Mouse (Mus musculus): ENCODE measurements around the gene Akr1c14. TPM values are rescaled to one million over a fixed set of nuclear protein-coding genes. Genes with fewer than 3 reads are reported as not detected.
"Not testable (repeated sequence)": the region's sequence is repeated elsewhere in the genome, so short reads cannot be mapped to it uniquely, and the experiment has no call there.

Gene Akr1c14
- total RNA-seq, 2 experiments from 2014 or later, result 1.8 to 2.1 TPM

DNA sequence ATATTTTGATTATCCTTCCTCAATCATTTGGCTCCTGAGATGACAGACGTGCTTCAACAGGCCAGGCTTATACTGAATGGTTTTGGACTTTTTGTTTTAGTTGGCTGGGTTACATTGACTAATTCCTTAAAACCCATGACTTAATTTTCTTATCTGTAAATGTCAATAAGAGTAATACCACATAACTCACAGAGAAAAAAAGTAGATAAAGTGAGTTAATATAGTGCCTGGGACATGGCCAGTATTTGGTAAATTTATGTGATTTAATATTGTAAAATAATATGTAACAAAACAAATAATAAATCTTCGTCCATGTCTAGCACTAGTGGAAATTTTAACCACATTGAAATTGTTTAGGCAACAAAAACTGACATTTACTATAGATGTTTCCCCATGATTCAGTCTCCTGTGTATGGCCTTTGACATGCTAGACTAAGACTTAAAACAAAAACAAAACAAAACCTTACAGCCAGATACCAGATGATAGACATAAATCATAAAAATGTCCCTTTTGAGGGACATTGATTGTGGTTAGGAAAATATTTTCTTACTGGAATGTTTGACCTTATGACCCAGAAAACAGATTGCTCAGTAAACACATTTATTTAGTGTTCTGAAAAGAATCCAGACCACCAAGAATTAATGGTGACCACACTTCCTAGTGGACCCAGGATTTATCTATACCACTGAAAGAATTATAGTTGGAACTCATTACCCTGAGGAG is 70.5 kb downstream of the Akr1c14 start:
- DNase-seq (ENCODE audit: low spot score in 2 of 2), result no peak

GRCm38 (mm10) chr13:4123146-4123545 is 74.3 kb downstream of the Akr1c14 start:
- DNase-seq (ENCODE audit: low spot score in 2 of 2), result no peak

DNA sequence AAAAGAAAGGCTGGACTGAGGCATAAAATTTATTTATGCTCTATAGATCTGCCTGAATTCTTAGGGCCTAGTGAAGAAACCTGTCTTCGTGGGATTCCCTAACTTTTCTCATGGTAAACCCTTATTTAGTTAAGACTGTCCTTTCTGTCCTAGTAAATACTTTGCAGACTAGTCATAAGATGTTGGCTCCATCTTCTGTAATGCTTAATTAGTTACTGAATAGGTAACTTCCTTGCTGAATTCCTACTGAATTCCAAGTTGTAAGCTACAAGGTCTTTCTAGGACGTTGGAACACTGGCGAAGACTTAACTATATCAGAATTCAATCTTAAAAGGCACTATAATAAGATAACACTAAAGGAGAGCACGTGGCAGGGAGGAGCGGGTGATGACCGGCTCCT is 75.7 kb downstream of the Akr1c14 start:
- not testable (repeated sequence) for DNase-seq (ENCODE audit: low spot score in 2 of 2)

DNA sequence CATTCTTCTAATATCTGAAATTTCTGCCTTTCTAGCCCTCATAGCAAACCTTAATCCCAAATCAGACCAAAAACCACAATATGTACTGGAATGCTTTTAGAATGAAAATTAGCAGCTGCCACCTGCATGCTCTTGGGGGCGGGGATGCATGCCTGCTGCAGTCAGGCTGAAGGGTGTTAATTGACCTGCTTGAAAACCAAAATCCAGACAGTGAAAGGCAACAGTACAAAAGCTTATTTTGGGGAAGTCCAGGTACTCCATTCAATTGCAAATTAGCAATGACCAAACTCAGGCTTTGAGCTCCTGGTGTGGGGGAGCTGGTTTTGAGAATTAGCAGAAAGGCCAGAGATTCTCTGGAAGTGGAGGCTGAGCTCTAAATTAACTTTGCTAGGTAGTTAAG is 77.0 kb downstream of the Akr1c14 start:
- not testable (repeated sequence) for DNase-seq (ENCODE audit: low spot score in 2 of 2)

- DNase-seq (ENCODE audit: low spot score in 2 of 2), result peak in 1 of 2 experiments; percentile 22
Observed at GRCm38 (mm10) chr13:4129100-4129499, 80.3 kb downstream of the Akr1c14 start.

- DNase-seq (ENCODE audit: low spot score in 2 of 2), result no peak
Observed at GRCm38 (mm10) chr13:4131317-4131716, 82.5 kb downstream of the Akr1c14 start.

- DNase-seq (ENCODE audit: low spot score in 2 of 2), result no peak
Observed at GRCm38 (mm10) chr13:4131721-4132120, 82.9 kb downstream of the Akr1c14 start.

DNA sequence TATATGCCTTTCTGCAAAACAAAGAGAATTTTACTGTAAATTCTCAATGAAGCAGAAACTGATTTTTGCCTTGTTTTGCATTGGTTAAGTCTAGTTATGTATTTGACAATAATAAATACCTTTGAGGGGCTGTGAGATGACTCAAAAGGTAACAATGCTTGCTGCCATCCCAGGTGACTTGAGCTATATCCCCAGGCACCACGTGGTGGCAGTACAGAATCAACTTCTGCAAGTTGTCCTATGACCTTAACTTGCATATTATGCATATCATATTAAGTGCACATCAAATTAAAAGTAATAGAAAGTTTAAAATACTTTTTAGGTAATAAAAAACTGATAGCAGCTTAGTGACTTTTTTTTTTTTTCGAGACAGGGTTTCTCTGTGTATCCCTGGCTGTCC is 84.3 kb downstream of the Akr1c14 start:
- no peak for DNase-seq (ENCODE audit: low spot score in 2 of 2)

Other genes with a start within 250 kb of the Akr1c14 start
- gene Calml3, start 244.7 kb upstream of the Akr1c14 start, total RNA-seq (2021), result not detected
- gene Calm4, start 211.3 kb upstream of the Akr1c14 start, total RNA-seq (2021), result not detected
- not detected for gene Calm5, start 194.8 kb upstream of the Akr1c14 start, total RNA-seq (2021)
- gene Net1, start 130.8 kb upstream of the Akr1c14 start, total RNA-seq (2021), result 10 to 100 TPM; 24.1 to 28.6 TPM
- gene Tubal3, start 130.7 kb upstream of the Akr1c14 start, total RNA-seq (2021), result not detected
- not detected for gene Ucn3, start 103.7 kb upstream of the Akr1c14 start, total RNA-seq (2021)
- gene Akr1c18, start 101.6 kb downstream of the Akr1c14 start, total RNA-seq (2021), result 1 to 10 TPM; 2.1 to 2.7 TPM
- gene Akr1c13, start 142.1 kb downstream of the Akr1c14 start, total RNA-seq (2021), result 1 to 10 TPM in 1 of 2 experiments, under 1 TPM in 1; 0.35 to 1.7 TPM
- gene Akr1c19, start 179.7 kb downstream of the Akr1c14 start, total RNA-seq (2021), result under 1 TPM in 1 of 2 experiments, not detected in 1; 0.18 TPM
- not detected for gene Akr1c12, start 230.4 kb downstream of the Akr1c14 start, total RNA-seq (2021)